Mouse (Mus musculus): Measurements from ENCODE around the gene Krt28. TPM values are rescaled to one million over a fixed set of nuclear protein-coding genes. Genes with fewer than 3 reads are reported as not detected.

The Krt28 gene
- total RNA-seq, 2 experiments from 2014 or later: not detected

- ATAC-seq (replicated peaks; ENCODE audit: low FRiP score, poor library complexity, severe bottlenecking): no peak
Measured at GRCm38 (mm10) chr11:99369853-99370451, 4.8 kb downstream of the Krt28 start.

- no peak for ATAC-seq (replicated peaks; ENCODE audit: low FRiP score, poor library complexity, severe bottlenecking)
Measured at GRCm38 (mm10) chr11:99369229-99369628, 5.5 kb downstream of the Krt28 start.

GRCm38 (mm10) chr11:99366791-99367190 lies 7.9 kb downstream of the Krt28 start:
- no peak for ATAC-seq (replicated peaks; ENCODE audit: low FRiP score, poor library complexity, severe bottlenecking)

GRCm38 (mm10) chr11:99364412-99364811 lies 10.3 kb downstream of the Krt28 start:
- no peak for ATAC-seq (replicated peaks; ENCODE audit: low FRiP score, poor library complexity, severe bottlenecking)

GRCm38 (mm10) chr11:99361423-99361822 lies 13.3 kb downstream of the Krt28 start:
- ATAC-seq (replicated peaks; ENCODE audit: low FRiP score, poor library complexity, severe bottlenecking): no peak

- no peak for ATAC-seq (replicated peaks; ENCODE audit: low FRiP score, poor library complexity, severe bottlenecking)
Measured at GRCm38 (mm10) chr11:99351004-99351403, 23.7 kb downstream of the Krt28 start, which contains the start of gene Krt27. Gene Krt27, minus strand, starts transcription at chr11:99351104.

GRCm38 (mm10) chr11:99339299-99339847 lies 35.3 kb downstream of the Krt28 start:
- ATAC-seq (replicated peaks; ENCODE audit: low FRiP score, poor library complexity, severe bottlenecking): no peak

- ATAC-seq (replicated peaks; ENCODE audit: low FRiP score, poor library complexity, severe bottlenecking): no peak
Measured at GRCm38 (mm10) chr11:99337866-99338265, 36.8 kb downstream of the Krt28 start, which contains the start of gene Krt26. Gene Krt26, minus strand, starts transcription at chr11:99337966.

- no peak for ATAC-seq (replicated peaks; ENCODE audit: low FRiP score, poor library complexity, severe bottlenecking)
Measured at GRCm38 (mm10) chr11:99333426-99333825, 41.3 kb downstream of the Krt28 start.

GRCm38 (mm10) chr11:99329655-99330054 lies 45.0 kb downstream of the Krt28 start:
- ATAC-seq (replicated peaks; ENCODE audit: low FRiP score, poor library complexity, severe bottlenecking): no peak

- no peak for ATAC-seq (replicated peaks; ENCODE audit: low FRiP score, poor library complexity, severe bottlenecking)
Measured at GRCm38 (mm10) chr11:99322851-99323250, 51.9 kb downstream of the Krt28 start, which contains the start of gene Krt25. Gene Krt25, minus strand, starts transcription at chr11:99322951.

GRCm38 (mm10) chr11:99321094-99321493 lies 53.6 kb downstream of the Krt28 start:
- ATAC-seq (replicated peaks; ENCODE audit: low FRiP score, poor library complexity, severe bottlenecking): no peak

GRCm38 (mm10) chr11:99319127-99319526 lies 55.6 kb downstream of the Krt28 start:
- no peak for ATAC-seq (replicated peaks; ENCODE audit: low FRiP score, poor library complexity, severe bottlenecking)

GRCm38 (mm10) chr11:99316543-99316942 lies 58.2 kb downstream of the Krt28 start:
- no peak for ATAC-seq (replicated peaks; ENCODE audit: low FRiP score, poor library complexity, severe bottlenecking)

Other genes with a start within 250 kb of the Krt28 start
- 1.4 and 8.0 TPM in 2 replicates for gene Ccr7, start 219.8 kb downstream of the Krt28 start, total RNA-seq (2015; ENCODE audit: low replicate concordance)
- gene Ccr7, start 219.8 kb downstream of the Krt28 start, total RNA-seq (2017; ENCODE audit: low replicate concordance): 1.3 and 2.0 TPM in 2 replicates
- gene Smarce1, start 143.9 kb downstream of the Krt28 start, total RNA-seq (2015; ENCODE audit: low replicate concordance): 70.0 and 96.9 TPM in 2 replicates
- gene Smarce1, start 143.9 kb downstream of the Krt28 start, total RNA-seq (2017; ENCODE audit: low replicate concordance): 122 and 232 TPM in 2 replicates
- gene Krt222, start 130.8 kb downstream of the Krt28 start, total RNA-seq (2015; ENCODE audit: low replicate concordance): not detected in 2 replicates
- gene Krt222, start 130.8 kb downstream of the Krt28 start, total RNA-seq (2017; ENCODE audit: low replicate concordance): not detected in 2 replicates
- not detected in 2 replicates for gene Krt24, start 89.6 kb downstream of the Krt28 start, total RNA-seq (2015; ENCODE audit: low replicate concordance)
- not detected in 2 replicates for gene Krt24, start 89.6 kb downstream of the Krt28 start, total RNA-seq (2017; ENCODE audit: low replicate concordance)
- not detected in 2 replicates for gene Krt25, start 52.0 kb downstream of the Krt28 start, total RNA-seq (2015; ENCODE audit: low replicate concordance)
- not detected in 2 replicates for gene Krt25, start 52.0 kb downstream of the Krt28 start, total RNA-seq (2017; ENCODE audit: low replicate concordance)
- not detected in 2 replicates for gene Krt26, start 36.9 kb downstream of the Krt28 start, total RNA-seq (2015; ENCODE audit: low replicate concordance)
- gene Krt26, start 36.9 kb downstream of the Krt28 start, total RNA-seq (2017; ENCODE audit: low replicate concordance): 0.68 TPM in 1 of 2 replicates, not detected in the other
- gene Krt27, start 23.8 kb downstream of the Krt28 start, total RNA-seq (2015; ENCODE audit: low replicate concordance): not detected in 2 replicates
- not detected in 2 replicates for gene Krt27, start 23.8 kb downstream of the Krt28 start, total RNA-seq (2017; ENCODE audit: low replicate concordance)
- gene Krt10, start 14.5 kb upstream of the Krt28 start, total RNA-seq (2015; ENCODE audit: low replicate concordance): not detected in 2 replicates
- gene Krt10, start 14.5 kb upstream of the Krt28 start, total RNA-seq (2017; ENCODE audit: low replicate concordance): 5.9 TPM in 1 of 2 replicates, not detected in the other
- gene Krt12, start 47.4 kb upstream of the Krt28 start, total RNA-seq (2015; ENCODE audit: low replicate concordance): not detected in 2 replicates
- gene Krt12, start 47.4 kb upstream of the Krt28 start, total RNA-seq (2017; ENCODE audit: low replicate concordance): not detected in 2 replicates
- gene Krt20, start 63.2 kb upstream of the Krt28 start, total RNA-seq (2015; ENCODE audit: low replicate concordance): not detected in 2 replicates
- not detected in 2 replicates for gene Krt20, start 63.2 kb upstream of the Krt28 start, total RNA-seq (2017; ENCODE audit: low replicate concordance)
- gene Krt23, start 118.2 kb upstream of the Krt28 start, total RNA-seq (2015; ENCODE audit: low replicate concordance): not detected in 2 replicates
- gene Krt23, start 118.2 kb upstream of the Krt28 start, total RNA-seq (2017; ENCODE audit: low replicate concordance): not detected in 2 replicates
- gene Krt39, start 146.4 kb upstream of the Krt28 start, total RNA-seq (2015; ENCODE audit: low replicate concordance): not detected in 2 replicates
- gene Krt39, start 146.4 kb upstream of the Krt28 start, total RNA-seq (2017; ENCODE audit: low replicate concordance): not detected in 2 replicates
- gene Krt40, start 168.3 kb upstream of the Krt28 start, total RNA-seq (2015; ENCODE audit: low replicate concordance): not detected in 2 replicates
- gene Krt40, start 168.3 kb upstream of the Krt28 start, total RNA-seq (2017; ENCODE audit: low replicate concordance): not detected in 2 replicates
- not detected in 2 replicates for gene Krtap3-3, start 176.0 kb upstream of the Krt28 start, total RNA-seq (2015; ENCODE audit: low replicate concordance)
- gene Krtap3-3, start 176.0 kb upstream of the Krt28 start, total RNA-seq (2017; ENCODE audit: low replicate concordance): not detected in 2 replicates
- gene Krtap3-2, start 181.9 kb upstream of the Krt28 start, total RNA-seq (2015; ENCODE audit: low replicate concordance): not detected in 2 replicates
- not detected in 2 replicates for gene Krtap3-2, start 181.9 kb upstream of the Krt28 start, total RNA-seq (2017; ENCODE audit: low replicate concordance)
- gene Gm11939, start 184.6 kb upstream of the Krt28 start, total RNA-seq (2015; ENCODE audit: low replicate concordance): not detected in 2 replicates
- gene Gm11939, start 184.6 kb upstream of the Krt28 start, total RNA-seq (2017; ENCODE audit: low replicate concordance): not detected in 2 replicates
- gene Krtap3-1, start 191.7 kb upstream of the Krt28 start, total RNA-seq (2015; ENCODE audit: low replicate concordance): not detected in 2 replicates
- not detected in 2 replicates for gene Krtap3-1, start 191.7 kb upstream of the Krt28 start, total RNA-seq (2017; ENCODE audit: low replicate concordance)
- not detected in 2 replicates for gene Krtap1-5, start 206.1 kb upstream of the Krt28 start, total RNA-seq (2015; ENCODE audit: low replicate concordance)
- not detected in 2 replicates for gene Krtap1-5, start 206.1 kb upstream of the Krt28 start, total RNA-seq (2017; ENCODE audit: low replicate concordance)
- not detected in 2 replicates for gene Krtap1-4, start 208.8 kb upstream of the Krt28 start, total RNA-seq (2015; ENCODE audit: low replicate concordance)
- gene Krtap1-4, start 208.8 kb upstream of the Krt28 start, total RNA-seq (2017; ENCODE audit: low replicate concordance): not detected in 2 replicates
- gene Krtap1-3, start 216.4 kb upstream of the Krt28 start, total RNA-seq (2015; ENCODE audit: low replicate concordance): not detected in 2 replicates
- not detected in 2 replicates for gene Krtap1-3, start 216.4 kb upstream of the Krt28 start, total RNA-seq (2017; ENCODE audit: low replicate concordance)
- not detected in 2 replicates for gene Krtap9-3, start 223.2 kb upstream of the Krt28 start, total RNA-seq (2015; ENCODE audit: low replicate concordance)
- not detected in 2 replicates for gene Krtap9-3, start 223.2 kb upstream of the Krt28 start, total RNA-seq (2017; ENCODE audit: low replicate concordance)
- not detected in 2 replicates for gene Gm11938, start 228.4 kb upstream of the Krt28 start, total RNA-seq (2015; ENCODE audit: low replicate concordance)
- gene Gm11938, start 228.4 kb upstream of the Krt28 start, total RNA-seq (2017; ENCODE audit: low replicate concordance): not detected in 2 replicates
- not detected in 2 replicates for gene Gm11937, start 235.3 kb upstream of the Krt28 start, total RNA-seq (2015; ENCODE audit: low replicate concordance)
- not detected in 2 replicates for gene Gm11937, start 235.3 kb upstream of the Krt28 start, total RNA-seq (2017; ENCODE audit: low replicate concordance)
- gene Krtap2-4, start 239.9 kb upstream of the Krt28 start, total RNA-seq (2015; ENCODE audit: low replicate concordance): not detected in 2 replicates
- gene Krtap2-4, start 239.9 kb upstream of the Krt28 start, total RNA-seq (2017; ENCODE audit: low replicate concordance): not detected in 2 replicates
- gene Gm11562, start 245.5 kb upstream of the Krt28 start, total RNA-seq (2015; ENCODE audit: low replicate concordance): not detected in 2 replicates
- gene Gm11562, start 245.5 kb upstream of the Krt28 start, total RNA-seq (2017; ENCODE audit: low replicate concordance): not detected in 2 replicates

Data from erythroid progenitor cell, adult 5-6 weeks (primary cell).